8 mouse cellular contexts compared by ENCODE assay signal in the genomic region with DNA sequence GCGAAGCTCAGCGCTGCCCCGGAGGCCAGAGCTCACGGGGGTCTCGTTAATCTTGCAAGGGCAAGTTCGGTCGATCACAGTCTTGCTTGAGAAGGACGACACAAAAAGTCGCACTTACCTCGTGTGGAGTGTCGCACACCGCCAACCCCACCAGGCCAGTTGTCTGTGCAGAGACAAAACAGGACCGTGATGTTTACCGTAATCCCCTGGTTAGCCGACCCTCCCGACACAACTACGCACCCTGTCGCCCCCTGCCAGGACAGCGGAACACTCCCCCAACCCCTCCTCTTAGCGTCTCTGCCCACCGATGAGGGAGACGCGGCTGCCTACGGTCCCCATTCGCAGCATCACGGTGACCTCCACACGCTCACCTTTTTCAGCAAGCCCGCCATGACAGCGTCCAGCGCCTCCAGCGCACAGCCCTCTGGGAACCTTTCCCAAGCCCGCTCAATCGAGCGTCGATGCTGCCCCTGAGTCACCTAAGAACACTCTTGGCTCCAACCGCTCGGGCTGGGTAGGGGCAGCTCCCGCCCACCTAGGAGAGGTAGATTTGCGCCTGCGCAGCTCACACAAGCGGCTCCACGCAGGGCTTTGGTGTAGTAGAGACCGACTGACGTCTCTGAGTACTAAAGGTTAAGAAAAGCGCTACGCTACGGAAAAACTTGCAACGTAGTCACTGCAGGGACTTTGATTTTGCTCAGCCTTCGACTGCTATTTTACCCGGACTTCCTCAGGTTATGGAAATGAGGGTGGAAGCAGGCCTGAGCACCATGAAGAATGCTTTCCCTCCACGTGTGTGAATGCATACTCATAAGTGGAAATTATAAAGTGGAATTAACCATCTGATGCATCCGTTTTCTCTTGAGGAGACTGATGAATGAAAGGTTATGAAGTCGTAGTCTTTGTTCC. TPM values are rescaled to one million over a fixed set of nuclear protein-coding genes. Genes with fewer than 3 reads are reported as not detected.
DNase-seq lines count a peak whose midpoint lies in the region; ATAC-seq and TF ChIP-seq lines count a peak whose summit lies in the region.

TSS of gene Ndufa5 (minus strand) at position 859 of the 909 bp plus-strand sequence.

- H3K9ac ChIP-seq in hindbrain, postnatal 0 days (replicated peaks; ENCODE audit: low read length): peak within 1 kb of the TSS; percentile 64

- no peaks in the 10 kb centered on the region for H3K9me3 ChIP-seq in hindbrain, postnatal 0 days (ENCODE audit: low read length)

- peaks cover 8% of the 10 kb centered on the region; the same call in 1 of the 2 replicates for H3K4me1 ChIP-seq in hindbrain, postnatal 0 days (ENCODE audit: insufficient read depth, low read length)

- H3K27me3 ChIP-seq in hindbrain, postnatal 0 days (ENCODE audit: insufficient read depth, low read length): no peaks in the 10 kb centered on the region

- TF ChIP-seq CTCF in gastrocnemius, adult 2 months (IDR thresholded peaks at IDR 0.05): no peak
- TF ChIP-seq CTCF in hindbrain, postnatal 0 days (IDR thresholded peaks at IDR 0.05; ENCODE audit: low read depth): peak; percentile 22; the same call in 1 of the 2 replicates
- no peak for TF ChIP-seq CTCF in left cerebral cortex, adult 2 months (IDR thresholded peaks at IDR 0.05)

- ATAC-seq in common myeloid progenitor, adult 5-6 weeks (replicated peaks; ENCODE audit: low read depth, poor library complexity, severe bottlenecking): peak; percentile 95
- peak; percentile 98 for ATAC-seq in hindbrain, postnatal 0 days
- peak; percentile 95 for ATAC-seq in megakaryocyte, adult 5-6 weeks (ENCODE audit: poor library complexity, severe bottlenecking)

- intact Hi-C loops in gastrocnemius, adult 2 months (cut with DNase I): loop anchor here (2.0 kb wide), 1 partner anchor 135 kb away; no protein-coding TSS in a partner anchor
- intact Hi-C loops in left cerebral cortex, adult 2 months (cut with DNase I): no loop called here

- peak within 1 kb of the TSS; percentile 82 for H3K4me2 ChIP-seq in hindbrain, postnatal 0 days (ENCODE audit: low read depth, low read length)

- DNase-seq in ZHBTc4 (ENCODE audit: low read depth, low spot score): peak; percentile 98
- DNase-seq in gastrocnemius, adult 2 months: peak; percentile 96
- DNase-seq in hindbrain, postnatal 0 days (ENCODE audit: low spot score): peak; percentile 98
- DNase-seq in left cerebral cortex, adult 2 months (ENCODE audit: extremely low spot score in 1 of 2, low spot score in 2 of 2): peak; percentile 87 to 93
- DNase-seq in right cerebral cortex, adult 2 months (ENCODE audit: low spot score in 2 of 2): peak; percentile 88 to 90
- DNase-seq in urinary bladder, postnatal 14 days (ENCODE audit: low spot score): peak; percentile 93

- WGBS in hindbrain, postnatal 0 days: under 1% methylated on average over 53 of the region's 53 CpGs

- H3K27ac ChIP-seq in gastrocnemius, adult 2 months: peak within 1 kb of the TSS; percentile 94
- peak within 1 kb of the TSS; percentile 56 for H3K27ac ChIP-seq in hindbrain, postnatal 0 days
- peak within 1 kb of the TSS; percentile 92 for H3K27ac ChIP-seq in left cerebral cortex, adult 2 months

- H3K4me3 ChIP-seq in gastrocnemius, adult 2 months: peak within 1 kb of the TSS; percentile 81
- peak within 1 kb of the TSS; percentile 49 for H3K4me3 ChIP-seq in hindbrain, postnatal 0 days (ENCODE audit: low read length)
- H3K4me3 ChIP-seq in left cerebral cortex, adult 2 months: peak within 1 kb of the TSS; percentile 84

- peaks cover 6% of the 10 kb centered on the region; the same call in 1 of the 2 replicates for H3K36me3 ChIP-seq in hindbrain, postnatal 0 days (ENCODE audit: insufficient read depth, low read length)

RNA-seq across cellular contexts. Expression of gene Ndufa5, which starts in this region (rescaled TPM):
- 272 and 431 TPM in 2 replicates for total RNA-seq in common myeloid progenitor, adult 5-6 weeks (2017)
- 100 to 1,000 TPM; 579 to 752 TPM for total RNA-seq in gastrocnemius, adult 2 months (2021)
- total RNA-seq in hindbrain, postnatal 0 days (2014; rRNA removed): 17.1 and 24.3 TPM in 2 replicates
- 596 and 598 TPM in 2 replicates for polyA plus RNA-seq in hindbrain, postnatal 0 days (2015; fragmentation: Nextera tagmentation; extraction: Ambion mirVana)
- total RNA-seq in left cerebral cortex, adult 2 months (2021): 100 to 1,000 TPM; 272 to 273 TPM
- total RNA-seq in megakaryocyte, adult 5-6 weeks (2015): 76.0 and 90.1 TPM in 2 replicates
- 160 and 182 TPM in 2 replicates for total RNA-seq in megakaryocyte, adult 5-6 weeks (2017)

Comparison
In these comparisons a context has a peak if more than half of its experiments do, and no peak if none do; other contexts are left out.
1. Peak in every context shown above with its lines: DNase-seq, ATAC-seq, H3K4me3 ChIP-seq and H3K27ac ChIP-seq.